Mouse (Mus musculus) ZHBTc4 (cell line): ENCODE data around the gene Polr2e.

Experiments
- DNase-seq: peaks from one replicate; pipeline ENCODE4 v3.0.0-alpha.2; 2011; ENCODE audit warnings: low read depth, low spot score

Polr2e gene

GRCm38 (mm10) chr10:79988506-79989271 is 50.9 kb downstream of the Polr2e start, which contains the start of gene Cnn2:
Gene Cnn2 (plus strand): TSS chr10:79988584.
- no peak for DNase-seq

DNA sequence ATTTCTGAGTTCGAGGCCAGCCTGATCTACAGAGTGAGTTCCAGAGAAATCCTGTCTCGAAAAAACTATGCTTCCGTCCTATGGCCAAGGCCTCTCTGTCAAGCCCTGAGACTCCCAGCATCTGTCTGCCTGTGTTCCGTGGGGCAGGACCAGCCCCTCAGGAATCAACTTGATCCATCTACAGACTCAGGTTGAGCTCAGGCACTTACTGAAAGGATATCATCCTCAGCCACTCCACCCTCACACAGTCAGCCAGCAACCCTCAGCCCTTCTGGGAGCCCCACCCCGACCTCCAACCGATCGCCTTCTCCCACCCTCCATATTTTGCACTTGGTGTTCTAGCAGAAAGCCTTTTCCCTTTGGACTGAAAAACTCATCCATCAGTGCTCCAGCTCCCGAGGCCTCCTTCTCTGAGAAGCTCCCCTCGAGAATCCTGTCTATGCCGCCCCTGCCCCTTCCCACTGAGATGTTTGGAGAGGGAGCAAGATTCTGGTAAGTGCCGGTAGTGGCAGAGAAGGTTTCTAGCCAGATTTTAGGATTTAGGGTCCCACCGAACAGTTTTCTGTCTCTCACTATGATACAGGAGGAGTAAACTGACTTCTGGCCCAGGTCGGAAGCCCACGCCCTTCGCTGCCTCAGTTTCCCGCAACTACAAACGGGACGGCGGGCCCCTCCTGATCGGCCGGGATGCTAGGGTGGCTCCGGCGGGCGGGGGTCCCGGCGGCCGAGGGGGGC is 51.7 kb downstream of the Polr2e start:
- DNase-seq: no peak

GRCm38 (mm10) chr10:79986963-79987362 is 52.6 kb downstream of the Polr2e start:
- DNase-seq: peak; percentile 92

DNA sequence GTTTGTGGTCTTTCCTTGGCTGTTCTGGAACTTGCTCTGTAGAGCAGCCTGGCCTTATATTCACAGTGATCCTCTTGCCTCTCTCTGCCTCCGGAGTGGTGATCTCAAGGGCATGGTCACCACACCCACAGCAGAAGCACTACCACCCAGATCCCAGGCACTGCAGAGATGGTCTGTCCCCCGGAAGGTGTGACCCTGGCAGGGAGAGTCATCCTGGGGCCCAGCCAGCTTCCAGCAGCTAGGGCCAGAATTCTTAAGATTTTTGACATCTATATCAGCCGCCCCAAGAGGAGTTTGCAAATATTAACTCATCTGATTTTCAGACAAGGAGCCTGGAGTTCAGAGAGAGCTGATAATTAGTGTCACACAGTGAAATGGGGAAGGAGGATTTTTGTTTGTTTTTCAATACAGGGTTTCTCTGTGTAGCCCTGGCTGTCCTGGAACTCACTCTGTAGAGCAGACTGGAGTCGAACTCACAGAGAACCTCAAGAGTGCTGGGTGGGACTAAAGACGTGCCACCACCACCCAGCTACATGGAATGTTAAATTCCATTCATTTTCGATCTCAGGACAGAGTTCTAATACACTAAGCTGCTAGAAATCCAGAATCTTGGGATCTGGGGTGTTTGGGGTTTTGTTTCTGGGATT is 53.2 kb downstream of the Polr2e start:
- DNase-seq: no peak
